Mouse (Mus musculus) E14TG2a.4 (cell line): Measurements from ENCODE around the gene Myo3b.

Source experiments
- CTCF ChIP-seq: conservative IDR thresholded peaks from 2 replicates; pipeline ENCODE4 v1.5.1; 2014; ENCODE audit warnings: low read length
- NANOG ChIP-seq: IDR thresholded peaks from 2 replicates; pipeline ENCODE4 v1.6.1; 2014; ENCODE audit warnings: borderline replicate concordance, low read length, mixed read lengths
- POU5F1 ChIP-seq: IDR thresholded peaks from 2 replicates; pipeline ENCODE4 v1.6.1; 2014; ENCODE audit warnings: low read length, borderline replicate concordance

DNA sequence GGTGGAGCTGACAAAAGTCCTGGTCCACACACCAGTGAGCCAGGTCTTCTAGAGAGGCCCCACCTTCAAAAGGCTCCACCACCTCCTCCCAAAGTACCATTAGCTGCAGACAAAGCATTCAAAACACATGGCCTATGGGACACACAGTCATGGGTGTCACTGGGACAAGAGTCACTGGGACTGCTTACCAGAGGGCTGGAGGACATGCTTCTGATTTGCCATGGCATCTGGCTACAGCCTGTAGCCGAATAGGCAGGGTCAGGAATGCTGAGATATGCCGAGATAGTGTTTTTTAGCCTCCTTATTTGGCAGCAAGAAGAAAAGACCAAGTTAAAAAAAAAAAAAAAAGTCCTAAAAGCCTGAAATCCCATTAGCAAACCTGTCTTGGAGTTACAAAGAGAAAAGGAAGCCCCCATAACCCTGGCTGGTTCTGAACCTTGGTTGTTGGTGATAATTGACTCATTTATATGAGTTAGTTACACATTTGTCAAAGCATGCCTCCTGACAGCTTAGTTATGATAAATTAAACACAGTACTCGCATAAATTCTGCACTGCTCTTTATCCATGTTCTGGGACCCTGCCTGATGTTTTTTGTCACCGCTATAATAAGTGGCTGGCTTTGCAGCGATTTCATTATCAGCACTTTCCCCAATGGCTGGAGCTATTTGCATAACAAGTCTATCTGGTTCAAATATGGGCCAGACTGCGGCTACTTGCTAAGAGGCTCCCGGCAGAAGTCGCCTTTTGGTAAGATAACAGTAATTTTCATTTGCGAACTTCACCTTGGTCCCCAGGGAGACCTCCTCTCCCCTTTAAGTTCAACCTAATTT lies 156.7 kb downstream of the Myo3b start:
- TF ChIP-seq CTCF (no peak), POU5F1 (no peak), NANOG (no peak)
